Mouse (Mus musculus) olfactory bulb, adult 2 months (tissue): ENCODE measurements around the gene Daam1.

Experiments
- CTCF ChIP-seq: fragments of 200-500 bp; IDR thresholded peaks from 2 replicates; pipeline ENCODE4 v1.5.1; 2012; ENCODE audit warnings: low read depth, mild to moderate bottlenecking, low read length, moderate library complexity; ENCODE audit not compliant: insufficient read depth
- POLR2A ChIP-seq: fragments of 200-500 bp; IDR thresholded peaks from 2 replicates; pipeline ENCODE4 v1.6.1; 2012; ENCODE audit warnings: mild to moderate bottlenecking, low read depth, low read length, moderate library complexity; ENCODE audit not compliant: insufficient read depth

DNA sequence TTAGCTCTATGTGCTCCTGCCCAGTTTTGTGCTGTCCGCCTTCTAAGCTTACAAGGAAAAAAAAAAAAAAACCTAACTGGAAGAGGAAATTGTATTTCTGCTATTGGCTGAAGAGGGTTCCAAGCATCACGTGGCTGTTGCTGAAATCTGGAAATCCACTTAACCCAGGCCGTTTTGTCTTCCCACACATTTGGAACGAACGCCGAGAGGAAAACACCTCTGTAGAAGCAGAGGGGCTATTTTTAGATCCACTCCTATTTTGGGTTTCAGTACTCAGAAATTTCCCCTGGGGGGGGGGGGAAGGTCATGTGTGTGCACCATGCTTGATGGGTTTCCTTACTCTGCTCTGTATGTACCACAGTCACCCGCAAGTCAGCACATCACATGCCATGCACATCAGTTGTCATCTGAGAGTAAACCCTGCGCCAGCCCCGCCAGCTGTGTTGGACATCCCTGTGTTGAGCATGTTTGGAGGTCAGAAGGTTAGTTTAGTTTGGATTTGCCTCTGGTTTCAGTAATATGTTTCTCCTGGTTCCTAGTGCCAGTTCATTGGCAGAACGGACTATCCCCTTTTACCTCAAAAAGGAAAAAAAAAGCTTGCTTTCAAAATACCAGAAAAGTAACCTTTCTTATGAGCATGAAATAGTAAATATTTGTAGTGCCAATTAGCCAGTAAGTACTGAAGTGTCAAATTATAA, 33.1 kb downstream of the Daam1 start:
- TF ChIP-seq CTCF (no peak), POLR2A (no peak)
